ENCODE assay signal across 9 mouse cellular contexts in the genomic region with DNA sequence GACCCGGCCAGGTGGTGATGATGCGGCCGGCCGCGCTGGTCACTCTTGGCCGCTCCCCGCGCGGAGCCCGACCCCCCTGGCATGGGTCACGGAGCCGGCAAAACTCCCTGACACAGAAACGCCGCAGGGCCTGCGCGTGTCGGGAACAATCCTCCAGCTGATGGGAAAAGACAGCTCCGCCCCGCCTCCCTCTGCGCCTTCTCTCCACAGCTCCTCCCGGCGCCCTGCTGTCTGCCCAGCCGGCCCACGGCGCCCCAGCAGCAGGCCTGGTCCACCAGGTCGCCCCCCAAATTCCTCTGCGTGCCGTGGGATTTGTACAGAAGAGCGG. TPM values are rescaled to one million over a fixed set of nuclear protein-coding genes. Genes with fewer than 3 reads are reported as not detected.
DNase-seq lines count a peak whose midpoint lies in the region; ATAC-seq and TF ChIP-seq lines count a peak whose summit lies in the region.
"Had no signal": no experiment of that assay in that cellular context is flagged by ENCODE, and none has a peak within 500 bp of the region (broad histone marks: within the 10 kb centered on the region; RNA-seq: fewer than 3 reads in every experiment).

No protein-coding gene starts in this region.

- peak overlapping the region; percentile 94 for H3K4me2 ChIP-seq in limb, embryonic 12.5 days

- no peaks in the 10 kb centered on the region for H3K36me3 ChIP-seq in hindbrain, embryonic 10.5 days
- H3K36me3 ChIP-seq in limb, embryonic 12.5 days = no peaks in the 10 kb centered on the region

- WGBS in cerebellum, adult 2 months = 2% methylated on average over 29 of the region's 29 CpGs
- under 1% methylated on average over 29 of the region's 29 CpGs for WGBS in hindbrain, embryonic 10.5 days
- 1% methylated on average over 29 of the region's 29 CpGs for WGBS in limb, embryonic 12.5 days

- H3K4me3 ChIP-seq in cerebellum, adult 2 months (replicated peaks; ENCODE audit: insufficient read depth, low read depth, low read length) = no peak overlapping the region
- peak overlapping the region; percentile 54 for H3K4me3 ChIP-seq in hindbrain, embryonic 10.5 days
- peak overlapping the region; percentile 47 for H3K4me3 ChIP-seq in limb, embryonic 12.5 days (replicated peaks)
- H3K4me3 ChIP-seq: myocyte had no signal

- no peak for TF ChIP-seq CTCF in cerebellum, adult 2 months (IDR thresholded peaks at IDR 0.05; ENCODE audit: borderline replicate concordance, insufficient read depth, low read depth, low read length)

- H3K27ac ChIP-seq in cerebellum, adult 2 months (ENCODE audit: insufficient read depth, low read length) = no peak overlapping the region
- H3K27ac ChIP-seq in hindbrain, embryonic 10.5 days = peak overlapping the region; percentile 73
- H3K27ac ChIP-seq in limb, embryonic 12.5 days = no peak overlapping the region

- TF ChIP-seq POLR2A in cerebellum, adult 2 months (IDR thresholded peaks at IDR 0.05; ENCODE audit: borderline replicate concordance, insufficient read depth, low read length) = no peak

- peak overlapping the region; percentile 55 for H3K9ac ChIP-seq in limb, embryonic 12.5 days (replicated peaks)

- ATAC-seq in limb, embryonic 12.5 days (ENCODE audit: insufficient number of reproducible peaks, insufficient read depth, low FRiP score, low TSS enrichment, low read depth) = no peak

- DNase-seq in cerebellum, adult 2 months = peak; percentile 10 to 12
- DNase-seq in cerebellum, adult 9-11 months = no peak
- DNase-seq in ZHBTc4 (ENCODE audit: low read depth, low spot score) = peak; percentile 87
- DNase-seq in hindbrain, embryonic 10.5 days (ENCODE audit: low spot score) = peak; percentile 72
- DNase-seq in retina, postnatal 1 day = peak; percentile 82
- DNase-seq in urinary bladder, postnatal 25 days (ENCODE audit: low spot score) = no peak
- DNase-seq in right cerebral cortex, postnatal 10 days (ENCODE audit: low spot score in 2 of 2) = no peak

- peaks cover 9% of the 10 kb centered on the region for H3K27me3 ChIP-seq in cerebellum, adult 2 months (ENCODE audit: control insufficient read depth, insufficient read depth, low read length)
- H3K27me3 ChIP-seq in hindbrain, embryonic 10.5 days (ENCODE audit: insufficient read depth, poor library complexity, severe bottlenecking) = peaks cover 97% of the 10 kb centered on the region
- peaks cover 88% of the 10 kb centered on the region for H3K27me3 ChIP-seq in limb, embryonic 12.5 days

- H3K4me1 ChIP-seq in cerebellum, adult 2 months (ENCODE audit: control insufficient read depth, insufficient read depth, low read length) = 0 out of 2 replicates have a peak, but pooled peaks cover 2% of the 10 kb centered on the region
- H3K4me1 ChIP-seq in hindbrain, embryonic 10.5 days (replicated peaks) = peaks cover 51% of the 10 kb centered on the region
- H3K4me1 ChIP-seq in limb, embryonic 12.5 days (replicated peaks) = peaks cover 41% of the 10 kb centered on the region

- peaks cover 3% of the 10 kb centered on the region; the same call in 1 of the 2 replicates for H3K9me3 ChIP-seq in hindbrain, embryonic 10.5 days
- no peaks in the 10 kb centered on the region for H3K9me3 ChIP-seq in limb, embryonic 12.5 days

RNA-seq across cellular contexts. Expression of gene Pax2, which starts 35.7 kb away (rescaled TPM):
- polyA plus RNA-seq in cerebellum, adult 2 months (2012; rRNA removed) = 8.4 and 9.0 TPM in 2 replicates
- polyA plus RNA-seq in hindbrain, embryonic 10.5 days (2016; fragmentation: Nextera tagmentation; extraction: Ambion mirVana) = 3.2 and 8.2 TPM in 2 replicates
- polyA plus RNA-seq in limb, embryonic 12.5 days (2016; fragmentation: Nextera tagmentation; extraction: Ambion mirVana) = not detected in 2 replicates
- polyA plus RNA-seq: myocyte had no signal

Comparison
In these comparisons a context has a peak if more than half of its experiments do, and no peak if none do; other contexts are left out.
1. DNase-seq: peak in cerebellum, adult 2 months (2 of 2), ZHBTc4 (single experiment), hindbrain, embryonic 10.5 days (single experiment) and retina, postnatal 1 day (single experiment); none in cerebellum, adult 9-11 months (single experiment), urinary bladder, postnatal 25 days (single experiment) and right cerebral cortex, postnatal 10 days (0 of 2).